15 mouse cellular contexts compared by ENCODE assay signal in the genomic region with DNA sequence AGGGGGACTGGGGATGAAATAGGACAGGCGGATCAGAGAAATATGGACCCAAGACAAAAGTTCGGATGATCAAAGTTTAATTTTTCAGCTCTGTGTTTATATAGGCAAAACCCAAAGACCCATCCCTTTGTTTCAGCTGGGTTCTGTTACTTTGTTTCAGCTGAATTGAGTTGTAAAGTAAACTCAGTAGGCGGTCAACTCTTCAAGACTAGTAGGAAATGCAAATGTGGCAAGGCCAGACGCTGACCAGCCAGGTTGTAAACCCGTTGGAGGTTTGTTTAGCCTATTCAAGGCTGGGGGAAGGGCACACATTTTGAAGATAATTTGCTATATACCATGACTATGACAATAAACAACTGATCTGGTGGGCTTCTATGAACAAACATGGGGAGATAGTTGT.
"Had no signal": no experiment of that assay in that cellular context is flagged by ENCODE, and none has a peak within 500 bp of the region (broad histone marks: within the 10 kb centered on the region; RNA-seq: fewer than 3 reads in every experiment).

No protein-coding gene starts in this region.

- H3K4me1 ChIP-seq: midbrain, embryonic 12.5 days; stomach, embryonic 15.5 days had no signal

- ATAC-seq: midbrain, embryonic 16.5 days had no signal

- DNase-seq: lung, adult 18-20 months; lung, embryonic 14.5 days; lung, postnatal 10 days; midbrain, embryonic 14.5 days; right cerebral cortex, postnatal 14 days; thymus, adult 2 months; thymus, postnatal 25 days had no signal

- H3K27me3 ChIP-seq: midbrain, embryonic 12.5 days; neural tube, embryonic 12.5 days; stomach, embryonic 15.5 days had no signal

- H3K9me3 ChIP-seq: megakaryocyte, embryonic 14.5 days; midbrain, embryonic 12.5 days; neural tube, embryonic 12.5 days; stomach, embryonic 15.5 days had no signal

- H3K9ac ChIP-seq: liver, embryonic 14.5 days; lung, embryonic 14.5 days; midbrain, embryonic 12.5 days; neural tube, embryonic 12.5 days; stomach, embryonic 15.5 days had no signal

- H3K36me3 ChIP-seq: midbrain, embryonic 12.5 days; neural tube, embryonic 12.5 days; stomach, embryonic 15.5 days had no signal

- H3K4me3 ChIP-seq: megakaryocyte, embryonic 14.5 days; midbrain, embryonic 12.5 days; neural tube, embryonic 12.5 days; stomach, embryonic 15.5 days had no signal

- H3K27ac ChIP-seq: liver, embryonic 14.5 days; macrophage; midbrain, embryonic 12.5 days; neural tube, embryonic 12.5 days; stomach, embryonic 15.5 days; stomach, postnatal 0 days had no signal

- H3K4me2 ChIP-seq: lung, embryonic 14.5 days; midbrain, embryonic 12.5 days; neural tube, embryonic 12.5 days; stomach, embryonic 15.5 days had no signal
